Mouse (Mus musculus): ENCODE measurements around the gene Chp1. TPM values are rescaled to one million over a fixed set of nuclear protein-coding genes. Genes with fewer than 3 reads are reported as not detected.
"Not testable (repeated sequence)": the region's sequence is repeated elsewhere in the genome, so short reads cannot be mapped to it uniquely, and the experiment has no call there.

The Chp1 gene
- polyA plus RNA-seq (2012; fragmentation: generic; extraction: Trizol) = 67.9 TPM

DNA sequence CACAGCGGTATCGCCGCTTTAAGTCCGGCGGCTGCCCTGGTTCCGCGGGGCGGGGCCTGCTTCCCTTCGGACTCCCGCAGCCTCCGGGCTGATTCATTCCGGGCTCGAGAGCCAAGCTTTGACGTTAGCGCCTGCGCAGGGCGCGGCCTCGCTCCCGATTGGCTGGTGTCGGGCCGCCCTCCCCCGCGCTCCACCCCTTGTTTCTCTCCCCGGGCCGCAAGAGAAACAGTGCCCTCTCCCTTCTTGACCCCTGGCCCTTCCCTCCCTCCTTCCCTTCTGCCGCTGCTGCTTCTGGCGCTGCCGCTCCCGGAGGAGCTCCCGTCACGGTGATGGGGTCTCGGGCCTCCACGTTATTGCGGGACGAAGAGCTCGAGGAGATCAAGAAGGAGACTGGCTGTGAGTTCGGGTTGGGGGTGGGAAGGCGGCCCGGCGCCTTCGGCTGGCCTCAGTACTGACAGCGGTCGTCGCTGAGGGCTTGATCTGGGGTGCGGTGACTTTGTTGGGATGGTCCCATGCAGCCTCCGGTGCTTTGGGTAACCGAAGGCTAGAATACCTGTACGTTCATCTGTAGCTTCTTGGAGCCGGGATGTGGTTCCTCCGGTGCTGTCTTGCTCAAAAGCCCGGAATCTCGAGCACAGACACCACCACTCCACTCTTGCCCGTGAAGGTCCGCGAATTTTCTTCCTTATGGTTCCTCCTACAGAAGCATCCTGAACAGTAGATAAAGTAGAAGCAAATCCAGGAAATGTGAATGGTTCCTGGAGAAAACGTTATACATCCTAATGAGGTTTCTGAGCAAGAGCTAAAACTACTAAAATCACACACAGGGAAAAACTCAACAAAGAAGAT is at the start of gene Chp1, which contains the start of gene Exd1:
Chp1 (plus strand) TSS at position 176 of the 849 bp plus-strand sequence.
Exd1 (minus strand) TSS at position 106 of the 849 bp plus-strand sequence.
- peak within 1 kb of the TSS; percentile 85 for H3K4me2 ChIP-seq (ENCODE audit: low read depth)
- H3ac ChIP-seq (ENCODE audit: control insufficient read depth, insufficient read length) = peak within 1 kb of the TSS; percentile 36
- peaks cover 3% of the 10 kb centered on the region for H3K36me3 ChIP-seq (ENCODE audit: control insufficient read depth, insufficient read depth)
- H3K79me2 ChIP-seq (ENCODE audit: control insufficient read depth, insufficient read depth) = peaks cover 18% of the 10 kb centered on the region
- peak within 1 kb of the TSS; percentile 89 for H3K4me3 ChIP-seq
- no peak for TF ChIP-seq MAX (IDR thresholded peaks at IDR 0.05; ENCODE audit: low read depth)
- TF ChIP-seq TCF12 (IDR thresholded peaks at IDR 0.05; ENCODE audit: insufficient read depth, poor library complexity, severe bottlenecking) = no peak
- TF ChIP-seq MYOG (IDR thresholded peaks at IDR 0.05; ENCODE audit: control insufficient read depth in 1 of 3, insufficient read depth in 1 of 3, insufficient read length in 2 of 3, low read depth in 2 of 3) = no peak
- TF ChIP-seq TCF3 (IDR thresholded peaks at IDR 0.05; ENCODE audit: insufficient read length, low read depth) = no peak
- TF ChIP-seq REST (IDR thresholded peaks at IDR 0.05; ENCODE audit: insufficient read depth, insufficient read length) = no peak
- TF ChIP-seq CEBPB (IDR thresholded peaks at IDR 0.05; ENCODE audit: insufficient read depth, poor library complexity, severe bottlenecking) = no peak
- TF ChIP-seq MYOD1 (IDR thresholded peaks at IDR 0.05; ENCODE audit: control insufficient read depth in 1 of 3, insufficient read length in 2 of 3, low read depth in 2 of 3) = no peak
- TF ChIP-seq POLR2AphosphoS2 (IDR thresholded peaks at IDR 0.05; ENCODE audit: insufficient read length, low read depth) = peak; percentile 72
- TF ChIP-seq SRF (IDR thresholded peaks at IDR 0.05; ENCODE audit: control insufficient read depth, insufficient read length, low read depth) = peak; percentile 63
- peak; percentile 80 for TF ChIP-seq POLR2A (IDR thresholded peaks at IDR 0.05; ENCODE audit: insufficient read length, low read depth)
- peak; percentile 34 for TF ChIP-seq E2F4 (IDR thresholded peaks at IDR 0.05; ENCODE audit: insufficient read depth)
- H3K27me3 ChIP-seq (ENCODE audit: control insufficient read depth, insufficient read depth, insufficient read length) = no peaks in the 10 kb centered on the region

- H3K36me3 ChIP-seq (ENCODE audit: control insufficient read depth, insufficient read depth) = no peaks in the 10 kb centered on the region
- no peaks in the 10 kb centered on the region for H3K79me2 ChIP-seq (ENCODE audit: control insufficient read depth, insufficient read depth)
- TF ChIP-seq POLR2A (IDR thresholded peaks at IDR 0.05; ENCODE audit: insufficient read length, low read depth) (no peak), SRF (IDR thresholded peaks at IDR 0.05; ENCODE audit: control insufficient read depth, insufficient read length, low read depth) (no peak), TCF3 (IDR thresholded peaks at IDR 0.05; ENCODE audit: insufficient read length, low read depth) (no peak), MAX (IDR thresholded peaks at IDR 0.05; ENCODE audit: low read depth) (no peak), CEBPB (IDR thresholded peaks at IDR 0.05; ENCODE audit: insufficient read depth, poor library complexity, severe bottlenecking) (no peak), USF1 (IDR thresholded peaks at IDR 0.05; ENCODE audit: low read depth) (no peak), MYOD1 (IDR thresholded peaks at IDR 0.05; ENCODE audit: control insufficient read depth in 1 of 3, insufficient read length in 2 of 3, low read depth in 2 of 3) (no peak), TCF12 (IDR thresholded peaks at IDR 0.05; ENCODE audit: insufficient read depth, poor library complexity, severe bottlenecking) (no peak)
- H3K4me2 ChIP-seq (ENCODE audit: low read depth) = no peak overlapping the region
- H3K4me3 ChIP-seq = no peak overlapping the region
- H3K27me3 ChIP-seq (ENCODE audit: control insufficient read depth, insufficient read depth, insufficient read length) = peaks cover 11% of the 10 kb centered on the region
- H3ac ChIP-seq (ENCODE audit: control insufficient read depth, insufficient read length) = no peak overlapping the region
These were observed 48.6 kb upstream of the Chp1 start for GRCm38 (mm10) chr2:119498859-119499258.

- Histone ChIP-seq H3K4me3 (no peak overlapping the region), H3K4me2 (ENCODE audit: low read depth) (no peak overlapping the region), H3K36me3 (ENCODE audit: control insufficient read depth, insufficient read depth) (no peaks in the 10 kb centered on the region), H3ac (ENCODE audit: control insufficient read depth, insufficient read length) (no peak overlapping the region), H3K79me2 (ENCODE audit: control insufficient read depth, insufficient read depth) (no peaks in the 10 kb centered on the region), H3K27me3 (ENCODE audit: control insufficient read depth, insufficient read depth, insufficient read length) (peaks cover 11% of the 10 kb centered on the region)
- no peak for TF ChIP-seq USF1 (IDR thresholded peaks at IDR 0.05; ENCODE audit: low read depth)
- TF ChIP-seq E2F4 (IDR thresholded peaks at IDR 0.05; ENCODE audit: insufficient read depth) = no peak
These were observed 46.4 kb upstream of the Chp1 start for GRCm38 (mm10) chr2:119500965-119501652.

- H3K4me2 ChIP-seq (ENCODE audit: low read depth) = no peak overlapping the region
- H3K27me3 ChIP-seq (ENCODE audit: control insufficient read depth, insufficient read depth, insufficient read length) = no peaks in the 10 kb centered on the region
- H3K79me2 ChIP-seq (ENCODE audit: control insufficient read depth, insufficient read depth) = no peaks in the 10 kb centered on the region
- H3ac ChIP-seq (ENCODE audit: control insufficient read depth, insufficient read length) = no peak overlapping the region
- H3K4me3 ChIP-seq = no peak overlapping the region
- no peaks in the 10 kb centered on the region for H3K36me3 ChIP-seq (ENCODE audit: control insufficient read depth, insufficient read depth)
- no peak for TF ChIP-seq POLR2AphosphoS2 (IDR thresholded peaks at IDR 0.05; ENCODE audit: insufficient read length, low read depth)
- TF ChIP-seq USF1 (IDR thresholded peaks at IDR 0.05; ENCODE audit: low read depth) = no peak
- no peak for TF ChIP-seq REST (IDR thresholded peaks at IDR 0.05; ENCODE audit: insufficient read depth, insufficient read length)
- TF ChIP-seq MYOD1 (IDR thresholded peaks at IDR 0.05; ENCODE audit: control insufficient read depth in 1 of 3, insufficient read length in 2 of 3, low read depth in 2 of 3) = no peak
- no peak for TF ChIP-seq MYOG (IDR thresholded peaks at IDR 0.05; ENCODE audit: control insufficient read depth in 1 of 3, insufficient read depth in 1 of 3, insufficient read length in 2 of 3, low read depth in 2 of 3)
- TF ChIP-seq POLR2A (IDR thresholded peaks at IDR 0.05; ENCODE audit: insufficient read length, low read depth) = no peak
- no peak for TF ChIP-seq CEBPB (IDR thresholded peaks at IDR 0.05; ENCODE audit: insufficient read depth, poor library complexity, severe bottlenecking)
- TF ChIP-seq TCF12 (IDR thresholded peaks at IDR 0.05; ENCODE audit: insufficient read depth, poor library complexity, severe bottlenecking) = no peak
- TF ChIP-seq MAX (IDR thresholded peaks at IDR 0.05; ENCODE audit: low read depth) = no peak
- no peak for TF ChIP-seq E2F4 (IDR thresholded peaks at IDR 0.05; ENCODE audit: insufficient read depth)
- TF ChIP-seq SRF (IDR thresholded peaks at IDR 0.05; ENCODE audit: control insufficient read depth, insufficient read length, low read depth) = no peak
- TF ChIP-seq TCF3 (IDR thresholded peaks at IDR 0.05; ENCODE audit: insufficient read length, low read depth) = no peak
These were observed 40.4 kb upstream of the Chp1 start for GRCm38 (mm10) chr2:119507108-119507507.

DNA sequence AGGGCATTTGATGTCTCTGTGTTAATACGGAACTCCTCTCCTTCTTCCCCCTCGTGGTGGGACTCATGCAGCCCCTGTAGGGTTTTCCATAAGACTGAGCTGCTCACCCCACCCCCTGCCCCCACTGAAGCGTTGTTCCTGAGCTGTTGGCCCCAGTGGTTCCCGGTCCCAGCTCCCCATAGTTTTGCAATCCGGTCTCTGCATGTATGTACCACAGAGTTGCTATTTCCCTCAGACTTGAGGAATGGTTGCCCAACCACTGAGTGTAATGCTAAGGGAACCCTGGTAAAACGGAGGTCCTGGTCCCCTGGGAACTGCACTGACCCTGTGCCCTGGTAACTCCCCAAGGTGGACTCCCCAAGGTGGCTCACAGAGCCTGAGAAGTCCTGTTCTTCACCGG is 39.0 kb upstream of the Chp1 start:
- not testable (repeated sequence) for H3K4me2 ChIP-seq (ENCODE audit: low read depth); H3K4me3 ChIP-seq; H3K36me3 ChIP-seq (ENCODE audit: control insufficient read depth, insufficient read depth); H3K27me3 ChIP-seq (ENCODE audit: control insufficient read depth, insufficient read depth, insufficient read length); H3ac ChIP-seq (ENCODE audit: control insufficient read depth, insufficient read length); H3K79me2 ChIP-seq (ENCODE audit: control insufficient read depth, insufficient read depth)

Measured in myocyte (in vitro differentiated cells).